Mouse (Mus musculus) testis, adult 2 months (tissue): ENCODE results near the gene Eml5.
A peak's percentile ranks its signal among the peaks of the same experiment; 100 is the strongest.

Source experiments
- CTCF ChIP-seq: fragments of 200-500 bp; IDR thresholded peaks from 2 replicates; pipeline ENCODE4 v1.5.1; 2012; ENCODE audit warnings: low read depth, mild to moderate bottlenecking, inconsistent platforms, low read length, moderate library complexity; ENCODE audit not compliant: control insufficient read depth, insufficient read depth, insufficient replicate concordance
- POLR2A ChIP-seq: fragments of 200-500 bp; IDR thresholded peaks from 2 replicates; pipeline ENCODE4 v1.6.1; 2012; ENCODE audit warnings: low read depth, mild to moderate bottlenecking, inconsistent platforms, low read length, moderate library complexity; ENCODE audit not compliant: control insufficient read depth

DNA sequence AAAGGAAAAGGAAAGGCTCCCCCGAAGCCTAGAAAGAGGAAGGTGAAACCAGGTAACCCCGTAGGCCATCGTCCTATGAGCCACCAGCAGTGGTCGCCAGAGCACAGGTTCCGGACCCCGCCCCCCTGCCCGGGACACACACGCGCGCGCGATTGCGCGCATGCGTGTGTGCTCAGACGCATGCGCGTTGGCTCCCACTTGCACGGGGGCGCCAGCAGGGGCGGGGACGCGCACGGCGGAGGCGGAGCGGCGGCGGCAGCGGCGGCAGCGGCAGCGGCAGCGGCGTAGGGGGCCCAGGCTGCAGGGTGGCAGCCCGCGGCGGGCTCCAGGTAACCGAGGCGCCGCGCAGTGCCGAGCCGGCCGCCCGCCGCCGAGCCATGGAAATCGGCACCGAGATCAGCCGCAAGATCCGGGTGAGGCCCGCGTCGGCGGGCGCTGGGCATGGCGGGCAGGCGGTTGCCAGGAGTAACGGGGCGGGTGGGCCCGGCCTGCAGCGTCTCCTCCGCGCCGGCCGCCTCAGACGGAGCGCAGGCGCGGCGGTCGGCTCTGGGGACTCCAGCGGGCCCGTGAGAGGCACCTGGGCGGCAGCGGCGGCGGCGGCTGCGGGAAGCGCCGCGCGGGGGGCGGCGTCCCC lies 154.4 kb downstream of the Eml5 start, which contains the start of gene Zc3h14:
- TF ChIP-seq CTCF (peak; percentile 36; the same call in 1 of the 2 replicates), POLR2A (peak; percentile 88)
